Mouse (Mus musculus): ENCODE measurements at regions not wholly inside any gene's neighbourhood (a gene's known extent, or its start where the extent isn't known, plus 50 kb on each side); places are given as distances from the start of the nearest gene placed in this dataset.
A peak's percentile ranks its signal among the peaks of the same experiment; 100 is the strongest.

DNA sequence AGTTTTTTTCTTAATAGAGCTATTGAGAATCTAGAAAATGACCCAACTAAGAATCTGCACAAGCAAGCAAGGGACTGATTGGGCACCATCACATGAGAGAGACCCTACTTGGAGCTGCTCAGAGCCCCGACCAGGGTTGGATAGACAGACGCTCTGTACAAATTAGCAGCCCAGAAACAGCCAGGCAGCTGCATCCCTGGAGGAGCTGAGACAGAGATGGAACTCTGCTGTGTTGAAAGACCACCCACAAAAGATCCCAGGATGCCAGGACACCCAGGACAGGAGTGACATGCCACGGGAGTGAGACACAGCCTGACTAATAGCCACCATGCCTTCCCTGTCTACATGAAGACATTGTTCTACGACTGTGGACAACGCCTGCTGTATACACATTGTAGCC is 147.9 kb downstream of the Gm826 start:
- Histone ChIP-seq H3K36me3 (no peaks in the 10 kb centered on the region), H3K27ac (replicated peaks) (no peak overlapping the region), H3K9me3 (replicated peaks) (no peaks in the 10 kb centered on the region), H3K27me3 (no peaks in the 10 kb centered on the region), H3K4me1 (no peaks in the 10 kb centered on the region; the same call in 1 of the 2 replicates), H3K4me3 (replicated peaks) (no peak overlapping the region), H3K4me2 (replicated peaks) (no peak overlapping the region), H3K9ac (no peak overlapping the region)
- WGBS = 79% methylated on average over 5 of the region's 5 CpGs
- no peak for ATAC-seq (ENCODE audit: insufficient number of reproducible peaks, low FRiP score, low TSS enrichment, low read depth)

DNA sequence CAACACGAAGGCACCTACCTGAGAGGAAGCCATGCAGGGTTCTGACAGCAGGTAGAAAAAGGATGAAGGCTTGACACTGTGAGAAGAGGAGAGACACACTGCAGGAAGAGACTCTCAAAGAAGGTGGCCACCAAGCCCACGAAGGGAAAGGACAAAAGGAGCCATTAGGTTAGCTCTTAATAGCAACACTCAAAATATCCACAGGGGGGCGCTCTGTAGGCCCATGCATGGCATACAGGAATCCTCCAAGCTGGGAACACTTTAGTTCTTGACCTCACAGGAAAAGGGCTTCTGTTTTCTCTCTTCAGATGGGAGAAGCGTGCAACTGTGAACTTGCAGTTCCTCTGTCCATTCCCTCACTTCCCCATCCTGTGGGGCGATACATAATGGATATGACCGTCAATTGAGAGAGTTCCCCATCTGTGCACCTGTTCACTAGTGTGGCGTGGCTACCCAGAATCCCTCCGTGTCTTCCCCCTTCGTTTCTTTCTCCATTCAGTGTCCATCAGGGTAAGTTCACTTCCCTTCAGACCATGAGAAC is 162.9 kb downstream of the Gm826 start:
- no peaks in the 10 kb centered on the region for H3K36me3 ChIP-seq
- H3K27ac ChIP-seq (replicated peaks) = no peak overlapping the region
- H3K4me3 ChIP-seq (replicated peaks) = no peak overlapping the region
- no peaks in the 10 kb centered on the region for H3K27me3 ChIP-seq
- no peak overlapping the region for H3K4me2 ChIP-seq (replicated peaks)
- H3K4me1 ChIP-seq = no peaks in the 10 kb centered on the region
- ATAC-seq (ENCODE audit: insufficient number of reproducible peaks, low FRiP score, low TSS enrichment, low read depth) = no peak
- no peak overlapping the region for H3K9ac ChIP-seq
- no peaks in the 10 kb centered on the region for H3K9me3 ChIP-seq (replicated peaks)
- WGBS = 65% methylated on average over 9 of the region's 9 CpGs

DNA sequence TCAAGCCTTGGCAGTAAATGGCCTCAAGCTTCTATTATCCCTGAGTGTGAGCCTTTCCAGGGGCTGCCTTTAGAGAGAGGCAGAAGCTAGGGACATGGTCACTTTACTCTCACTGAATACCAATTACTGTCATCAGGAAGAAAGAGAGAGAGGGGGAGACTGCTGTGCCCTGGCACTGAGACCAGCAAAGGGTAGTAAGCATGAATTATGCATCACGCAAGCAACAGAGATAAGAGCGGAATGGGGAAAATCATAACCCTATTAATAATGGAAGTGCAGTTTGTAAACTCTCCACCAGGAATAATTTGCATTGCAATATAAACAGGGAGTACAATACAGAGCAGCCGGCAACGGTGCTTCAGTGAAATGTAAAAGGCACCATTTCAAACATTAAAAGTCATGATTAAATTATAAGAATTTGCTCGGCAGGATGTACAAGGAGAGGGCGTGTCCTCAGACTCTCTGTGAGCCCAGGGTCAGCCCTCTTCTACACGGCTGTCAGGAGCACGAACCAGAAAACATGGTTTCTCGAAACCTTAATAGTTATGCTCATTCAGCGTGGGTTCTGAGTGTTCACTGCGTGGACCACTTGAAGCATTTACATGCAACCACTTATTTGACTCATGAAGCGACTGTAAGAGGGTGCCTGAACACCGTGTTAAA is 175.2 kb downstream of the Gm826 start:
- H3K27ac ChIP-seq (replicated peaks) = no peak overlapping the region

DNA sequence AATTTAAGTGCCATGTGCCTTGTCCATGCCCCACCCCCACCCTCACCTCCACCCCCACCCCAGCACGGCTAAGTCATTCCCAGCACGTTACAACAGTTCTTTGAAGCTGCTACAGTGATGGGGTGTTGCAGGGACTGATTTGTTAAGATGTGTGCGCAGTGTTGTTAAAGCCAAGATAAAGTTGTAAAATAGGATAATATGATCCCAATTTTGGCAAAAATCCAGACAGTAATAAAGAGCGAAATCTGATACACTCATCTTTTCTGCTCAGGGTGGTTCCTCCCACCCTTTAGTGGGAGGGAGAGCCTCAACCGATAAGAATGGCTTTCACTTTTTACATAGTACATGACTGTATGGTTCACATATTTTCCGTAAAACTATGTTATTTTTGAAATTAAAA is 180.2 kb downstream of the Gm826 start:
- Histone ChIP-seq H3K4me2 (replicated peaks) (no peak overlapping the region), H3K36me3 (no peaks in the 10 kb centered on the region), H3K4me3 (replicated peaks) (no peak overlapping the region), H3K4me1 (0 out of 2 replicates have a peak, but pooled peaks cover under 1% of the 10 kb centered on the region), H3K27ac (replicated peaks) (no peak overlapping the region), H3K9me3 (replicated peaks) (no peaks in the 10 kb centered on the region), H3K9ac (no peak overlapping the region), H3K27me3 (no peaks in the 10 kb centered on the region)
- no peak for ATAC-seq (ENCODE audit: insufficient number of reproducible peaks, low FRiP score, low TSS enrichment, low read depth)
- WGBS = 38% methylated on average over 6 of the region's 6 CpGs

More for the DNA sequence above, 175.2 kb downstream of the Gm826 start:
- H3K9me3 ChIP-seq (replicated peaks) = no peaks in the 10 kb centered on the region
- no peak for ATAC-seq (ENCODE audit: insufficient number of reproducible peaks, low FRiP score, low TSS enrichment, low read depth)
- no peak overlapping the region for H3K4me3 ChIP-seq (replicated peaks)
- no peak overlapping the region for H3K4me2 ChIP-seq (replicated peaks)
- no peak overlapping the region for H3K9ac ChIP-seq
- 74% methylated on average over 13 of the region's 13 CpGs for WGBS
- no peaks in the 10 kb centered on the region for H3K27me3 ChIP-seq
- no peaks in the 10 kb centered on the region for H3K4me1 ChIP-seq
- H3K36me3 ChIP-seq = no peaks in the 10 kb centered on the region

DNA sequence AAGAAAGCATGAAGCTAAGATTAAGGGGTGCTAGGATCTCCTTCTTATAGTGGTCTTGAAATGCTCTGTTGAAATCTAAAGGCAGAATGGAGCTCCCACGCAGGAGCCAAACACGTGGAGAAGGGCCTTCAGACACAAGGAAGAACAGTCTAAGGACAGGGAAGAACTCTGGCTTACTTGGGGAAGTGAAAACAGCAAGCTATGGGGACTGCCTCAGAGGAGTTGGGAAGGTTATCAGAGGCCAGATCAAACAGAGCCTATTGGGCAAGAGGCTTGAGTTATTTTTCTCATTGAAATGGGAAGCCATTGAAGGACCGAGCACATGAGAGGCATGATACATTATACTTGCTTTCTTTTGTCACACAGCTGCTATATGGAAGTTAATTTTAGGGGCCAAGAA is 181.9 kb downstream of the Gm826 start:
- H3K36me3 ChIP-seq = no peaks in the 10 kb centered on the region
- H3K4me2 ChIP-seq (replicated peaks) = no peak overlapping the region
- 82% methylated on average over 3 of the region's 3 CpGs for WGBS
- no peak for ATAC-seq (ENCODE audit: insufficient number of reproducible peaks, low FRiP score, low TSS enrichment, low read depth)
- H3K27me3 ChIP-seq = no peaks in the 10 kb centered on the region
- H3K9ac ChIP-seq = no peak overlapping the region
- no peak overlapping the region for H3K4me3 ChIP-seq (replicated peaks)
- no peaks in the 10 kb centered on the region for H3K9me3 ChIP-seq (replicated peaks)
- 0 out of 2 replicates have a peak, but pooled peaks cover 4% of the 10 kb centered on the region for H3K4me1 ChIP-seq
- no peak overlapping the region for H3K27ac ChIP-seq (replicated peaks)

DNA sequence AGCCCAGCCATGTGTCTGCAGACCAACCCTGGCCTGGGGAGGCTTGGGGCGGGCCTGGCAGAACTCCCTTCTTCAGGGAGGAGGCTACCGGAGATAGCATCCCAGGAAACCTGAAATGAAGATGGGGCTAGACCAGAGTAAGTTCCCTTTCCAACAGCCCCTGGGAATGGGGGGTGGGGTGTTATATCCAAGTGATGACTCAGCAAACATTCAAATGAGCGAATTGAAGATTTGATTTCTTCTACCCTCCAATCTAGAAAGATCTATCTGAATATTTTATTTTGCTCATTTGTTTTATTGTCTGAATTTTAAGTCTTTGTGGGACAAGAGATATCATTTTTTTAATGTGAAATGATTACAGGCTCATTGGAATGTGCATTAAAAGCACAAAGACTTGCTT is 185.0 kb downstream of the Gm826 start:
- 71% methylated on average over 3 of the region's 3 CpGs for WGBS
- no peaks in the 10 kb centered on the region for H3K36me3 ChIP-seq
- H3K9me3 ChIP-seq (replicated peaks) = no peaks in the 10 kb centered on the region
- H3K4me3 ChIP-seq (replicated peaks) = no peak overlapping the region
- H3K4me1 ChIP-seq = 0 out of 2 replicates have a peak, but pooled peaks cover 4% of the 10 kb centered on the region
- no peak overlapping the region for H3K4me2 ChIP-seq (replicated peaks)
- H3K27ac ChIP-seq (replicated peaks) = no peak overlapping the region
- H3K27me3 ChIP-seq = no peaks in the 10 kb centered on the region
- H3K9ac ChIP-seq = no peak overlapping the region
- no peak; the same call in 1 of the 2 replicates for ATAC-seq (ENCODE audit: insufficient number of reproducible peaks, low FRiP score, low TSS enrichment, low read depth)

DNA sequence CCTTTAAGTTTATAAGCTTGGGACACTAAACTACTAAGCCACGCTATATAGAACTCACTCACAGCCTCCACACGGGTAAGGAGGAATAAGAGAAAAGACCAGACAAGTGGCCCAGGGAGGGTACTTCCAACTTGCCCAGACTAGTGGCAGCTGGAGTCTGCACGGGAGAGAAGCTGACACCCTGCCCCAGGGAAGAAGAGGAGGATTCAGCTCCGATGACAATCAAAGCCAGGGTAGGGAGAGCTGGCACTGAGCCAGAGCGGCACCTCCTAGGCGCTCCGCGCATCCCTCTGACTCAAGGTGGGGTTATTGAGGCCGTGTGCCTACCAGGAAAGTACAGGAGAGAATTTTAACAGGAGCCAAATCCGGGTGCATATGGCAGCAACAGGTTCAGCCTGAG is 185.4 kb downstream of the Gm826 start:
- Histone ChIP-seq H3K36me3 (no peaks in the 10 kb centered on the region), H3K27me3 (no peaks in the 10 kb centered on the region), H3K4me1 (0 out of 2 replicates have a peak, but pooled peaks cover 4% of the 10 kb centered on the region), H3K27ac (replicated peaks) (no peak overlapping the region), H3K4me2 (replicated peaks) (no peak overlapping the region), H3K9me3 (replicated peaks) (no peaks in the 10 kb centered on the region), H3K9ac (no peak overlapping the region), H3K4me3 (replicated peaks) (no peak overlapping the region)
- ATAC-seq (ENCODE audit: insufficient number of reproducible peaks, low FRiP score, low TSS enrichment, low read depth) = peak; percentile 70
- 45% methylated on average over 10 of the region's 10 CpGs for WGBS

DNA sequence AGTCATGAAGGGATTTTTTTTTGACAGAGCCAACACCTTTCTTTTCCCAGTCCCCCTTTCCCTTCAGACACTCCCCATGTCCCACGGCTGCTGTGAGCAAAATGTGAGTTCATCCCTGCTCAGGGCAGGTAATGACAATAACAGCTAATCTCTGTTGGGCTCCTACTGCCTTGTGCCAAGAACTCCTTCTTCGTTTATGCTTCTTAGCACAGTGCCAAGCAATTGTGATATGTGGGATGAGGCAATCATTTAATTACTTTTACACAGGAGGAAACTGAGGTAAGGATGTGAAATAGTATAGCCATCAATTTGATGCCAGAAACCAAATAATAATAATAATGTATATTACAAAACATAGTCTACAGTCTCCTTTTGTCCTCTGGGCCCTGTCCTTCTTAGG is 185.9 kb downstream of the Gm826 start:
- Histone ChIP-seq H3K36me3 (no peaks in the 10 kb centered on the region), H3K27me3 (no peaks in the 10 kb centered on the region), H3K27ac (replicated peaks) (no peak overlapping the region), H3K9me3 (replicated peaks) (no peaks in the 10 kb centered on the region), H3K4me3 (replicated peaks) (no peak overlapping the region), H3K4me2 (replicated peaks) (no peak overlapping the region), H3K9ac (no peak overlapping the region), H3K4me1 (0 out of 2 replicates have a peak, but pooled peaks cover 4% of the 10 kb centered on the region)
- no peak for ATAC-seq (ENCODE audit: insufficient number of reproducible peaks, low FRiP score, low TSS enrichment, low read depth)
- 39% methylated on average over 2 of the region's 2 CpGs for WGBS

DNA sequence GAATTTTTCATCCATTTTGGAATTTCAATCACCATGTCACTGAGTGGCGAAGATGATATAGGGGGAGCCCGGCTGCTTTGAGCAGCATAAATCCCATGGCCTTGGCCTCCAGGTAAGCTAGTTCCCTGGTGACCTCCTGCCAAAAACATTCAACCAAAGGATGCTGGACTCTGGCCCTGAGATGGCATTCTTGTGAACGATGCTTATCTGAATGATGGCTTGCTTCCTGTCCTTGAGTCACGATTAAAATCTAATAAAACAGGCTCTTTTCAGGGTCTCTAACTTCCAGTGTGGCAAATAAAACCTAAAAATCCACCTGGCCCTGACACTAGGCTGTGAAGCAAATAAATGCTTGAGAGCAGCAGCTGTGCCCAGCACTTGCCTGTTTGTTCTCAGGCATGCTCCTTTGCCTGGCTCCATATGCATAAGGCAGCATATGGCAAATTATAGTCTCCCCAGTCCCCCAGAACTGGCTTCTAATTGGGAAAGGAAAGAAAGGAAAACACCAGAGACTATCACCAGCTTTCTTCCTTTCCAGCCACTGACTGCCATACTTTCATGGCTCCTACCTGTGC is 193.7 kb downstream of the Gm826 start:
- H3K9me3 ChIP-seq (replicated peaks) = no peaks in the 10 kb centered on the region
- H3K27me3 ChIP-seq = no peaks in the 10 kb centered on the region
- no peaks in the 10 kb centered on the region for H3K4me1 ChIP-seq
- no peak for ATAC-seq (ENCODE audit: insufficient number of reproducible peaks, low FRiP score, low TSS enrichment, low read depth)
- no peak overlapping the region for H3K4me2 ChIP-seq (replicated peaks)
- WGBS = 73% methylated on average over 4 of the region's 4 CpGs
- H3K4me3 ChIP-seq (replicated peaks) = no peak overlapping the region
- H3K36me3 ChIP-seq = no peaks in the 10 kb centered on the region
- no peak overlapping the region for H3K27ac ChIP-seq (replicated peaks)
- H3K9ac ChIP-seq = no peak overlapping the region

DNA sequence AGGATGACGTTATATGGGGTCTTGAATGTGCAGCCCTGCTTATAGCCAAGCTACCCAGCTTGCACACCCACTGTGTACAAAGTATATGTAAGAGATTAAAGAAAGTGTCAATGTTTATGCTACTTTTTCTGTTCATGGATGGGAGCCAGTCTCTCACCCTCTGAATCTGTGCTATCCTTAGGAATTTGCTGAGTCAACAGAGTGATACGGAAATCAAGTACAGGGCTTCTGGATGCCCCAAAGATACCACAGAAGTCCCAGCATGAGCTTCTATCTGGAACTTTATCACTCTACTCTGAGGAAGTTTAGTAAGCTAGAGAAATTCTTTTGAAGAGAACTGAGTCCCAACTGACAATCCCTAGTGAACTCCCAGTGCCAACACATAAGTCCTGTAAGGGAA is 195.9 kb downstream of the Gm826 start:
- H3K27me3 ChIP-seq = no peaks in the 10 kb centered on the region
- no peak overlapping the region for H3K27ac ChIP-seq (replicated peaks)
- H3K4me3 ChIP-seq (replicated peaks) = no peak overlapping the region
- no peak for ATAC-seq (ENCODE audit: insufficient number of reproducible peaks, low FRiP score, low TSS enrichment, low read depth)
- no peaks in the 10 kb centered on the region for H3K9me3 ChIP-seq (replicated peaks)
- no peak overlapping the region for H3K4me2 ChIP-seq (replicated peaks)
- WGBS = 79% methylated on average over 2 of the region's 2 CpGs
- H3K4me1 ChIP-seq = no peaks in the 10 kb centered on the region
- no peaks in the 10 kb centered on the region for H3K36me3 ChIP-seq
- H3K9ac ChIP-seq = no peak overlapping the region

DNA sequence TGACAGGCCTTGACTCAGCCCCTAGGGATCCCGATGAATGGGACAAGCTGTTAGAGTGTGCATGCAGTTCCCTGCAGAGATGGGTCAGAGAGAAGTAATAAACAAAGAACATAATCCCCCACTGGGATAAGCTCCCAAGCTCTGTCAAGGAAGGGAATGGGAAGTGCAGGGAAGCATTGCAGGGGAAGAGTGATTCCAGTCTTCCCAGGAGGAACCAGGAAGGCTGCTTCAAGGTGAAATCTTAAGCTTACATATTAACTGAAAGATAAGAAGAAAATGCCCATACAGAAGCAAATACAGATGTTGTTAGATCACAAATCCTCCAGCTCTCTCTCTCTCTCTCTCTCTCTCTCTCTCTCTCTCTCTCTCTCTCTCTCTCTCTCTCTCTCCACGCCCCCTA is 202.2 kb downstream of the Gm826 start:
- Histone ChIP-seq H3K27me3 (no peaks in the 10 kb centered on the region), H3K4me1 (no peaks in the 10 kb centered on the region), H3K4me3 (replicated peaks) (no peak overlapping the region), H3K9me3 (replicated peaks) (no peaks in the 10 kb centered on the region), H3K36me3 (no peaks in the 10 kb centered on the region), H3K4me2 (replicated peaks) (no peak overlapping the region), H3K9ac (no peak overlapping the region), H3K27ac (replicated peaks) (no peak overlapping the region)
- ATAC-seq (ENCODE audit: insufficient number of reproducible peaks, low FRiP score, low TSS enrichment, low read depth) = no peak
- 35% methylated on average over 2 of the region's 2 CpGs for WGBS

DNA sequence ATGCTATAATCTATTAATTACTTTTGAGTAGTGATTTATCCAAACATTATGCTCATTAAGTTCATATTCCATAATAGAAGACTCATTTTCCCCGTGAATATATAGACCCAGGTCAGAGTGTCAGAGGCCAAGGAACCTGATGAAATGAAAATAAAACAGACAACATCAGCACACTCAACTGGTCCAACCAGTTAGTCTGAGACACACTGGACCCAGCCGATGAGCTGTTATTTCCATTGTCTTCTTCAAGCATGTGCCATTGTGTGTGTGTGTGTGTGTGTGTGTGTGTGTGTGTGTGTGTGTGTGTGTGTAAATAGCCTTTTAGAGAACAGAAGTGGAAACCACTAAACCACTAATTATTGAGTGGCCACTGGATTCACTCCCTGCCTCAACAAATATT is 202.6 kb downstream of the Gm826 start:
- WGBS = 58% methylated on average over 2 of the region's 2 CpGs
- H3K27ac ChIP-seq (replicated peaks) = no peak overlapping the region

More for the DNA sequence above, 202.6 kb downstream of the Gm826 start:
- Histone ChIP-seq H3K4me3 (replicated peaks) (no peak overlapping the region), H3K27me3 (no peaks in the 10 kb centered on the region), H3K36me3 (no peaks in the 10 kb centered on the region), H3K9ac (no peak overlapping the region), H3K9me3 (replicated peaks) (no peaks in the 10 kb centered on the region), H3K4me2 (replicated peaks) (no peak overlapping the region), H3K4me1 (no peaks in the 10 kb centered on the region)
- ATAC-seq (ENCODE audit: insufficient number of reproducible peaks, low FRiP score, low TSS enrichment, low read depth) = no peak
